Mouse (Mus musculus) midbrain, embryonic 12.5 days (tissue): ENCODE measurements around the gene Acot1. TPM values are rescaled to one million over a fixed set of nuclear protein-coding genes. Genes with fewer than 3 reads are reported as not detected.
"Not testable (repeated sequence)": the region's sequence is repeated elsewhere in the genome, so short reads cannot be mapped to it uniquely, and the experiment has no call there.

Experiments used
- ATAC-seq: fragments of 200-750 bp; cut with Nextera tagmentation; 2 replicates; pipeline ENCODE4 v1.8.0; 2017; ENCODE audit warnings: low read depth, moderate TSS enrichment, moderate library complexity; ENCODE audit not compliant: low FRiP score
- H3K27ac ChIP-seq: fragments of 300-500 bp; sonication (generic); replicated peaks from 2 replicates; pipeline ENCODE4 v1.5.1; 2016; ENCODE audit warnings: mild to moderate bottlenecking
- H3K27me3 ChIP-seq: fragments of 300-500 bp; sonication (generic); 2 replicates; pipeline ENCODE4 v1.6.1; 2016; ENCODE audit warnings: mild to moderate bottlenecking
- H3K36me3 ChIP-seq: fragments of 300-500 bp; sonication (generic); 2 replicates; pipeline ENCODE4 v1.6.1; 2016
- H3K4me1 ChIP-seq: fragments of 300-500 bp; sonication (generic); 2 replicates; pipeline ENCODE4 v1.6.1; 2016
- H3K4me2 ChIP-seq: fragments of 300-500 bp; sonication (generic); replicated peaks from 2 replicates; pipeline ENCODE4 v1.6.1; 2016; ENCODE audit warnings: mild to moderate bottlenecking, moderate library complexity
- H3K4me3 ChIP-seq: fragments of 300-500 bp; sonication (generic); 2 replicates; pipeline ENCODE4 v1.5.1; 2016; ENCODE audit warnings: mild to moderate bottlenecking
- H3K9ac ChIP-seq: fragments of 300-500 bp; sonication (generic); replicated peaks from 2 replicates; pipeline ENCODE4 v1.6.1; 2016; ENCODE audit warnings: mild to moderate bottlenecking, moderate library complexity
- H3K9me3 ChIP-seq: fragments of 300-500 bp; sonication (generic); 2 replicates; pipeline ENCODE4 v1.6.1; 2016; ENCODE audit warnings: mild to moderate bottlenecking
- WGBS: fragments of 180-500 bp; shearing (Covaris S2); methylation state at CpG from one replicate; pipeline ENCODE4 v1.1.7; 2016; 5-methylcytosine and 5-hydroxymethylcytosine counted together
- polyA plus RNA-seq: library from polyadenylated mRNA; unstranded; fragments of >200 nt; fragmentation: Nextera tagmentation; extraction: Ambion mirVana; gene quantifications from 2 replicates; pipeline ENCODE4 v1.2.1, GENCODE M21; 2016

The Acot1 gene
- polyA plus RNA-seq, 1 experiment from 2014 or later, result 50.8 TPM

GRCm38 (mm10) chr12:83998341-83999107 is 10.8 kb upstream of the Acot1 start:
- no peak overlapping the region for H3K9ac ChIP-seq
- H3K9me3 ChIP-seq, result peaks cover 5% of the 10 kb centered on the region
- H3K4me3 ChIP-seq, result no peak overlapping the region
- no peak overlapping the region for H3K27ac ChIP-seq
- H3K4me1 ChIP-seq, result no peaks in the 10 kb centered on the region
- H3K27me3 ChIP-seq, result no peaks in the 10 kb centered on the region
- no peak overlapping the region for H3K4me2 ChIP-seq
- H3K36me3 ChIP-seq, result no peaks in the 10 kb centered on the region
- ATAC-seq, result no peak
- 71% methylated on average over 11 of the region's 11 CpGs for WGBS

GRCm38 (mm10) chr12:83999237-83999636 is 10.1 kb upstream of the Acot1 start:
- not testable (repeated sequence) for H3K9me3 ChIP-seq, H3K27ac ChIP-seq, H3K27me3 ChIP-seq, ATAC-seq, H3K4me3 ChIP-seq, H3K4me1 ChIP-seq, H3K9ac ChIP-seq, H3K4me2 ChIP-seq, H3K36me3 ChIP-seq
- WGBS, result 85% methylated on average over 8 of the region's 8 CpGs

GRCm38 (mm10) chr12:84000418-84000817 is 8.9 kb upstream of the Acot1 start:
- peaks cover 5% of the 10 kb centered on the region for H3K9me3 ChIP-seq
- H3K36me3 ChIP-seq, result no peaks in the 10 kb centered on the region
- H3K4me2 ChIP-seq, result no peak overlapping the region
- H3K27ac ChIP-seq, result no peak overlapping the region
- H3K9ac ChIP-seq, result no peak overlapping the region
- H3K4me3 ChIP-seq, result no peak overlapping the region
- no peaks in the 10 kb centered on the region for H3K4me1 ChIP-seq
- no peaks in the 10 kb centered on the region for H3K27me3 ChIP-seq
- ATAC-seq, result no peak
- 90% methylated on average over 3 of the region's 3 CpGs for WGBS

GRCm38 (mm10) chr12:84003866-84004265 is 5.4 kb upstream of the Acot1 start:
- 94% methylated on average over 1 of the region's 1 CpGs for WGBS
- no peaks in the 10 kb centered on the region for H3K27me3 ChIP-seq
- no peak overlapping the region for H3K4me3 ChIP-seq
- H3K9ac ChIP-seq, result no peak overlapping the region
- ATAC-seq, result no peak
- peaks cover 5% of the 10 kb centered on the region for H3K9me3 ChIP-seq
- no peak overlapping the region for H3K4me2 ChIP-seq
- no peak overlapping the region for H3K27ac ChIP-seq
- H3K36me3 ChIP-seq, result no peaks in the 10 kb centered on the region
- peaks cover 7% of the 10 kb centered on the region for H3K4me1 ChIP-seq

- H3K27ac ChIP-seq, result peak overlapping the region; percentile 66
- H3K4me1 ChIP-seq, result peaks cover 28% of the 10 kb centered on the region
- H3K36me3 ChIP-seq, result no peaks in the 10 kb centered on the region
- 0 out of 2 replicates have a peak overlapping the region, but pooled peaks have one; percentile 46 for H3K9ac ChIP-seq
- WGBS, result 90% methylated on average over 12 of the region's 12 CpGs
- no peaks in the 10 kb centered on the region for H3K9me3 ChIP-seq
- no peaks in the 10 kb centered on the region for H3K27me3 ChIP-seq
- ATAC-seq, result no peak
- H3K4me2 ChIP-seq, result 0 out of 2 replicates have a peak overlapping the region, but pooled peaks have one; percentile 55
- no peak overlapping the region for H3K4me3 ChIP-seq
Measured at GRCm38 (mm10) chr12:84008251-84008650, 1.0 kb upstream of the Acot1 start.

GRCm38 (mm10) chr12:84008729-84009128 is 561 bp upstream of the Acot1 start:
- 46% methylated on average over 8 of the region's 8 CpGs for WGBS

GRCm38 (mm10) chr12:84010201-84010600 is 911 bp downstream of the Acot1 start:
- H3K4me2 ChIP-seq, result peak overlapping the region; percentile 55
- no peaks in the 10 kb centered on the region for H3K9me3 ChIP-seq
- 65% methylated on average over 3 of the region's 3 CpGs for WGBS
- no peak overlapping the region for H3K27ac ChIP-seq
- no peak overlapping the region for H3K9ac ChIP-seq
- H3K4me1 ChIP-seq, result peaks cover 28% of the 10 kb centered on the region
- H3K4me3 ChIP-seq, result peak overlapping the region; percentile 48
- H3K27me3 ChIP-seq, result no peaks in the 10 kb centered on the region
- H3K36me3 ChIP-seq, result no peaks in the 10 kb centered on the region
- ATAC-seq, result no peak

More at GRCm38 (mm10) chr12:84008729-84009128, 561 bp upstream of the Acot1 start:
- ATAC-seq, result no peak
- H3K27ac ChIP-seq, result peak overlapping the region; percentile 66
- H3K4me3 ChIP-seq, result peak overlapping the region; percentile 48; the same call in 1 of the 2 replicates
- no peaks in the 10 kb centered on the region for H3K9me3 ChIP-seq
- H3K4me1 ChIP-seq, result peaks cover 28% of the 10 kb centered on the region
- no peaks in the 10 kb centered on the region for H3K36me3 ChIP-seq
- no peaks in the 10 kb centered on the region for H3K27me3 ChIP-seq
- H3K9ac ChIP-seq, result peak overlapping the region; percentile 46; the same call in 1 of the 2 replicates
- peak overlapping the region; percentile 55 for H3K4me2 ChIP-seq

GRCm38 (mm10) chr12:84011251-84012040 is 2.2 kb downstream of the Acot1 start:
- ATAC-seq, result peak; percentile 71
- Histone ChIP-seq H3K4me2 (peak overlapping the region; percentile 55), H3K9me3 (no peaks in the 10 kb centered on the region), H3K27ac (peak overlapping the region; percentile 39; the same call in 1 of the 2 replicates), H3K4me3 (0 out of 2 replicates have a peak overlapping the region, but pooled peaks have one; percentile 2), H3K4me1 (peaks cover 28% of the 10 kb centered on the region), H3K27me3 (no peaks in the 10 kb centered on the region), H3K9ac (no peak overlapping the region), H3K36me3 (no peaks in the 10 kb centered on the region)
- 24% methylated on average over 12 of the region's 12 CpGs for WGBS

GRCm38 (mm10) chr12:84013130-84013529 is 3.8 kb downstream of the Acot1 start:
- Histone ChIP-seq H3K4me2 (no peak overlapping the region), H3K36me3 (no peaks in the 10 kb centered on the region), H3K27me3 (no peaks in the 10 kb centered on the region), H3K9me3 (no peaks in the 10 kb centered on the region), H3K27ac (no peak overlapping the region), H3K9ac (no peak overlapping the region), H3K4me1 (peaks cover 28% of the 10 kb centered on the region), H3K4me3 (no peak overlapping the region)
- 61% methylated on average over 6 of the region's 6 CpGs for WGBS
- ATAC-seq, result no peak

- Histone ChIP-seq H3K4me1 (peaks cover 23% of the 10 kb centered on the region), H3K36me3 (no peaks in the 10 kb centered on the region), H3K4me2 (no peak overlapping the region), H3K9me3 (no peaks in the 10 kb centered on the region), H3K4me3 (no peak overlapping the region), H3K27ac (no peak overlapping the region), H3K9ac (no peak overlapping the region), H3K27me3 (no peaks in the 10 kb centered on the region)
- 96% methylated on average over 7 of the region's 7 CpGs for WGBS
- no peak for ATAC-seq
Measured at GRCm38 (mm10) chr12:84013701-84014100, 4.4 kb downstream of the Acot1 start.

- not testable (repeated sequence) for H3K27ac ChIP-seq, H3K36me3 ChIP-seq, H3K9me3 ChIP-seq, H3K9ac ChIP-seq, H3K4me2 ChIP-seq, H3K4me3 ChIP-seq, H3K4me1 ChIP-seq, ATAC-seq, H3K27me3 ChIP-seq
- WGBS, result 77% methylated on average over 7 of the region's 7 CpGs
Measured at GRCm38 (mm10) chr12:84020528-84020927, 11.2 kb downstream of the Acot1 start.

GRCm38 (mm10) chr12:84022266-84022665 is 13.0 kb downstream of the Acot1 start:
- not testable (repeated sequence) for H3K4me2 ChIP-seq, H3K4me3 ChIP-seq, ATAC-seq, H3K27ac ChIP-seq, H3K36me3 ChIP-seq, H3K27me3 ChIP-seq, H3K4me1 ChIP-seq, H3K9me3 ChIP-seq, H3K9ac ChIP-seq
- WGBS, result 98% methylated on average over 4 of the region's 4 CpGs
